Mouse (Mus musculus) limb, embryonic 11.5 days (tissue): ENCODE data around the gene Stard3. TPM values are rescaled to one million over a fixed set of nuclear protein-coding genes. Genes with fewer than 3 reads are reported as not detected.

ENCODE experiments used
- polyA plus RNA-seq: library from polyadenylated mRNA; unstranded; fragments of >200 nt; fragmentation: Nextera tagmentation; extraction: Ambion mirVana; gene quantifications from 2 replicates; pipeline ENCODE4 v1.2.1, GENCODE M21; 2014

The Stard3 gene
- polyA plus RNA-seq, 1 experiment from 2014 or later, result 37.7 TPM

Other genes starting within 250 kb of the Stard3 start
- 17.6 and 20.6 TPM in 2 replicates for gene Fbxl20, start 208.0 kb upstream of the Stard3 start, polyA plus RNA-seq
- 75.2 and 87.8 TPM in 2 replicates for gene Med1, start 165.1 kb upstream of the Stard3 start, polyA plus RNA-seq
- 14.6 and 17.4 TPM in 2 replicates for gene Cdk12, start 155.3 kb upstream of the Stard3 start, polyA plus RNA-seq
- gene Neurod2, start 28.7 kb upstream of the Stard3 start, polyA plus RNA-seq, result not detected in 2 replicates
- 0.17 TPM in 1 of 2 replicates, not detected in the other for gene Ppp1r1b, start 10.0 kb upstream of the Stard3 start, polyA plus RNA-seq
- gene Tcap, start 25.4 kb downstream of the Stard3 start, polyA plus RNA-seq, result 0.41 and 0.53 TPM in 2 replicates
- 0.13 and 0.17 TPM in 2 replicates for gene Pnmt, start 28.1 kb downstream of the Stard3 start, polyA plus RNA-seq
- gene Pgap3, start 42.1 kb downstream of the Stard3 start, polyA plus RNA-seq, result 6.3 and 9.5 TPM in 2 replicates
- 29.6 and 30.5 TPM in 2 replicates for gene Erbb2, start 54.1 kb downstream of the Stard3 start, polyA plus RNA-seq
- 75.4 and 78.3 TPM in 2 replicates for gene Mien1, start 80.6 kb downstream of the Stard3 start, polyA plus RNA-seq
- 5.3 and 6.7 TPM in 2 replicates for gene Grb7, start 88.0 kb downstream of the Stard3 start, polyA plus RNA-seq
- 0.07 TPM in 1 of 2 replicates, not detected in the other for gene Ikzf3, start 187.7 kb downstream of the Stard3 start, polyA plus RNA-seq
- gene Zpbp2, start 192.7 kb downstream of the Stard3 start, polyA plus RNA-seq, result 0.45 and 1.2 TPM in 2 replicates
- gene Ormdl3, start 229.0 kb downstream of the Stard3 start, polyA plus RNA-seq, result 9.6 and 10.1 TPM in 2 replicates
- not detected in 2 replicates for gene Lrrc3c, start 239.9 kb downstream of the Stard3 start, polyA plus RNA-seq